Mouse (Mus musculus): Measurements from ENCODE around the gene Vwa5b2. TPM values are rescaled to one million over a fixed set of nuclear protein-coding genes. Genes with fewer than 3 reads are reported as not detected.

Gene Vwa5b2
- polyA plus RNA-seq, 2 experiments, result 0.18 to 0.23 TPM

GRCm38 (mm10) chr16:20557381-20557780 lies 31.9 kb upstream of the Vwa5b2 start:
- ATAC-seq (ENCODE audit: insufficient read depth) (no peak), DNase-seq (ENCODE audit: low read depth in 3 of 3, low spot score in 3 of 3) (no peak)
- no peak overlapping the region for H3K4me2 ChIP-seq (ENCODE audit: low read depth)
- TF ChIP-seq CTCF (IDR thresholded peaks at IDR 0.05; ENCODE audit: low read depth) (no peak), EP300 (IDR thresholded peaks at IDR 0.05; ENCODE audit: low read depth) (no peak)
- H3K27me3 ChIP-seq (ENCODE audit: control insufficient read depth, insufficient read depth, low read length), result no peaks in the 10 kb centered on the region
- H3K9ac ChIP-seq (replicated peaks), result no peak overlapping the region
- 80% methylated on average over 7 of the region's 7 CpGs for WGBS (ENCODE audit: insufficient replicate concordance)
- H3K4me3 ChIP-seq (ENCODE audit: insufficient read depth in 1 of 2, low read depth in 2 of 2, low read length in 2 of 2), result no peak overlapping the region
- peaks cover 40% of the 10 kb centered on the region for H3K36me3 ChIP-seq (replicated peaks; ENCODE audit: control insufficient read depth, insufficient read depth, low read depth)
- H3K27ac ChIP-seq, result no peak overlapping the region
- no peaks in the 10 kb centered on the region for H3K4me1 ChIP-seq (replicated peaks; ENCODE audit: control insufficient read depth in 2 of 2, insufficient read depth in 2 of 2, low read length in 1 of 2)
- H3K9me3 ChIP-seq (ENCODE audit: control insufficient read depth, low read length), result no peaks in the 10 kb centered on the region

GRCm38 (mm10) chr16:20565075-20565474 lies 24.2 kb upstream of the Vwa5b2 start:
- H3K9me3 ChIP-seq (ENCODE audit: control insufficient read depth, low read length), result no peaks in the 10 kb centered on the region
- no peak overlapping the region for H3K4me3 ChIP-seq (ENCODE audit: insufficient read depth in 1 of 2, low read depth in 2 of 2, low read length in 2 of 2)
- H3K27ac ChIP-seq, result no peak overlapping the region
- H3K9ac ChIP-seq (replicated peaks), result no peak overlapping the region
- peaks cover 16% of the 10 kb centered on the region for H3K36me3 ChIP-seq (replicated peaks; ENCODE audit: control insufficient read depth, insufficient read depth, low read depth)
- no peak for DNase-seq (ENCODE audit: low read depth in 3 of 3, low spot score in 3 of 3)
- TF ChIP-seq CTCF (IDR thresholded peaks at IDR 0.05; ENCODE audit: low read depth) (no peak), EP300 (IDR thresholded peaks at IDR 0.05; ENCODE audit: low read depth) (no peak)
- H3K4me1 ChIP-seq (replicated peaks; ENCODE audit: control insufficient read depth in 2 of 2, insufficient read depth in 2 of 2, low read length in 1 of 2), result no peaks in the 10 kb centered on the region
- 45% methylated on average over 1 of the region's 1 CpGs for WGBS (ENCODE audit: insufficient replicate concordance)
- H3K27me3 ChIP-seq (ENCODE audit: control insufficient read depth, insufficient read depth, low read length), result no peaks in the 10 kb centered on the region
- no peak overlapping the region for H3K4me2 ChIP-seq (ENCODE audit: low read depth)
- ATAC-seq (ENCODE audit: insufficient read depth), result no peak

DNA sequence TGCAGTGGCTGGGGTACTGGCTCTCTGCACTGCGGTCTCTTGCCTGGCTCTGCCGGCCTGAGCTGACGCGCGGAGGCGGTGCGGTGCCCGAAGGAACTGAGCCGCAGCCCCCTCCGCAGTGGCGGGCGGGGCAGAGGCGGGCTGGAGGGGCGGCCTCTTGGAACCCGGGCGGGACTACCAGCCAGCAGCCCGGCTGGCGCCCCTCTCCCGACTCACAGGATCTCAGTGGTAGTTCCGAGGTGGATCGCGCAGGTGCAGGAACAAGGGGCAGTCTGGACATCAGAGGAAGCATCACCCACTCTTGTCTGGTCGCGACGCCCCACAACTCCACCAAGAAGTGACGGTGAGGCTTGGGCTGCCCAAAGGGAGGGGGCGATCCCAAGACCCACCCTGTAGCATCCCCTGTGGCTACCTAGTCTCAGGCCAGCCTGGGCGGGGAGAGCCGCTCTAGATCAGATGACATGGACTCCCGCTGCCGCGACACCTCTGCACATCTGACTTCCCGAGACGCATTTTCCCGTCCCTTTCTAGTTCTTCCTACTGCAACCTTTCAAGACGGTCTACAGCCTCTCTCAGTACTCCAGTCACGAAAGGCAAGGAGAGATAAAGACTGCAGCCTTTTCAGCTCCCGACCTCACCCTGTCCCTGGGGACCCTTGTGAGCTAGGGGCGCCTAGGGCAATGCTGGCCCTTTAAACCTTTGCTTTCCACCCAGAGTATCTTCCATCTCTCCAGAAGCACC lies 838 bp downstream of the Vwa5b2 start:
- under 1% methylated on average over 39 of the region's 39 CpGs for WGBS (ENCODE audit: insufficient replicate concordance)
- H3K9ac ChIP-seq (replicated peaks), result no peak overlapping the region
- H3K9me3 ChIP-seq (ENCODE audit: control insufficient read depth, low read length), result no peaks in the 10 kb centered on the region
- no peak overlapping the region for H3K27ac ChIP-seq
- DNase-seq (ENCODE audit: low read depth in 3 of 3, low spot score in 3 of 3), result no peak
- peaks cover 63% of the 10 kb centered on the region for H3K27me3 ChIP-seq (ENCODE audit: control insufficient read depth, insufficient read depth, low read length)
- peak overlapping the region; percentile 60 for H3K4me2 ChIP-seq (ENCODE audit: low read depth)
- H3K36me3 ChIP-seq (replicated peaks; ENCODE audit: control insufficient read depth, insufficient read depth, low read depth), result no peaks in the 10 kb centered on the region
- peaks cover 3 to 10% of the 10 kb centered on the region in 2 experiments; a peak in 3 of 4 replicates for H3K4me1 ChIP-seq (replicated peaks; ENCODE audit: control insufficient read depth in 2 of 2, insufficient read depth in 2 of 2, low read length in 1 of 2)
- H3K4me3 ChIP-seq (ENCODE audit: insufficient read depth in 1 of 2, low read depth in 2 of 2, low read length in 2 of 2), result peak overlapping the region; percentile 26 to 39
- ATAC-seq (ENCODE audit: insufficient read depth), result no peak
- TF ChIP-seq CTCF (IDR thresholded peaks at IDR 0.05; ENCODE audit: low read depth), result no peak
- no peak for TF ChIP-seq EP300 (IDR thresholded peaks at IDR 0.05; ENCODE audit: low read depth)

DNA sequence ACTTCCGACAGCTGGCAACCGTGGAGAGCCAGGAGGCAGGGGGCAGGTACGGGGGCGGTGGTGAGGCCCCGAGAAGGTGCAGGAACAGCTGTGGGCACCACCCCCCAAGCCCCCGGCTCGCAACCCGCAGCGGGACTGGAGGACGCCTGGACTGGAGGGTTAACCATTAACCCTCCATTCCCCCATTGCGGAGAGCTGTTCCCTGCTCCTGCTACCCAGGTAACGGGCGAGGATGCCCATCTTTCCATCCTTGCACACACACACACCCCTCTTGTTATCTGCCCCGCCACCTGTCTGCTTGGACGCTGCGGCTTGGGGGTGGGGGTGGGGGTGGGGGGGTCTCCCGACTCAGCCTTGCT lies 1.4 kb downstream of the Vwa5b2 start:
- ATAC-seq (ENCODE audit: insufficient read depth) (no peak), DNase-seq (ENCODE audit: low read depth in 3 of 3, low spot score in 3 of 3) (no peak)
- peaks cover 63% of the 10 kb centered on the region for H3K27me3 ChIP-seq (ENCODE audit: control insufficient read depth, insufficient read depth, low read length)
- WGBS (ENCODE audit: insufficient replicate concordance), result under 1% methylated on average over 17 of the region's 17 CpGs
- H3K27ac ChIP-seq, result no peak overlapping the region
- no peaks in the 10 kb centered on the region for H3K36me3 ChIP-seq (replicated peaks; ENCODE audit: control insufficient read depth, insufficient read depth, low read depth)
- H3K9ac ChIP-seq (replicated peaks), result no peak overlapping the region
- H3K4me1 ChIP-seq (replicated peaks; ENCODE audit: control insufficient read depth in 2 of 2, insufficient read depth in 2 of 2, low read length in 1 of 2), result peaks cover 8 to 15% of the 10 kb centered on the region in 2 experiments
- H3K4me3 ChIP-seq (ENCODE audit: insufficient read depth in 1 of 2, low read depth in 2 of 2, low read length in 2 of 2), result peak overlapping the region; percentile 26 to 39; a peak in 3 of 4 replicates
- TF ChIP-seq CTCF (IDR thresholded peaks at IDR 0.05; ENCODE audit: low read depth) (no peak), EP300 (IDR thresholded peaks at IDR 0.05; ENCODE audit: low read depth) (no peak)
- peak overlapping the region; percentile 60 for H3K4me2 ChIP-seq (ENCODE audit: low read depth)
- no peaks in the 10 kb centered on the region for H3K9me3 ChIP-seq (ENCODE audit: control insufficient read depth, low read length)

- Histone ChIP-seq H3K9ac (replicated peaks) (no peak overlapping the region), H3K4me3 (ENCODE audit: insufficient read depth in 1 of 2, low read depth in 2 of 2, low read length in 2 of 2) (no peak overlapping the region; a peak in 1 of 4 replicates), H3K4me2 (ENCODE audit: low read depth) (peak overlapping the region; percentile 60), H3K27me3 (ENCODE audit: control insufficient read depth, insufficient read depth, low read length) (peaks cover 63% of the 10 kb centered on the region), H3K27ac (no peak overlapping the region), H3K4me1 (replicated peaks; ENCODE audit: control insufficient read depth in 2 of 2, insufficient read depth in 2 of 2, low read length in 1 of 2) (peaks cover 13 to 20% of the 10 kb centered on the region in 2 experiments), H3K9me3 (ENCODE audit: control insufficient read depth, low read length) (no peaks in the 10 kb centered on the region), H3K36me3 (replicated peaks; ENCODE audit: control insufficient read depth, insufficient read depth, low read depth) (no peaks in the 10 kb centered on the region)
- no peak for TF ChIP-seq CTCF (IDR thresholded peaks at IDR 0.05; ENCODE audit: low read depth)
- no peak for TF ChIP-seq EP300 (IDR thresholded peaks at IDR 0.05; ENCODE audit: low read depth)
- DNase-seq (ENCODE audit: low read depth in 3 of 3, low spot score in 3 of 3) (no peak), ATAC-seq (ENCODE audit: insufficient read depth) (no peak)
- WGBS (ENCODE audit: insufficient replicate concordance), result 5% methylated on average over 48 of the region's 48 CpGs
These were observed 1.9 kb downstream of the Vwa5b2 start for GRCm38 (mm10) chr16:20591076-20591705.

Measured in liver, embryonic 14.5 days (tissue).